In the genomic region with DNA sequence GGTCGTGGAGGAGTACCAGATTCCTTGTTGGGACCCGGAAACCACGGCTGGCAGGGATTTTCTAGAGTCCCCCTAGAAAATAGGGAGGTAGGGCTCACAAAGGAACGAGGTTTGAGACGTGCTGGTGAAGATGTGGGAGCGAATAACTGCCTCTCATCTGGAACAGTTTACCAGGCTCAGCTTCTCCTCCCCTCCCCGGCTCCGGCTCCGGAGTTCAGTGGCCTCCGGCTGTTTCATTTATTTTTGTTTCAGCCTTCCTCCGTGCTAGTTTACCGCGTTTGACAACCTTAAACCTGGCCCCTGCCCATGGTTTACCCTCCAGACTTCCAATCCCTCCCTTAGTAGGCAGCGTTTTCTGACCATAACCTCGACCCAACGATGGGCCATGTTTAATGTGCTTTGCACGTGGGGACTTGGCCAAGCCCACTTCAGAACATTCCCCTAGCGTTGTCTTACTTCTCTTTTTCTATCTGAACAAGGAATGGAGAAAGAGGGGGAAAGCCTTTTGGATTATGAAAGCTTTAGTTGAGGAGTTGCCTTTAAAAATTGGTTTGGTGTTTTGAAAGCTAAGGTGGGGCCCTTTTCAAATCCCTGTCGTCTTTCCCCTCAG, we compare ENCODE assay signal across 7 mouse cellular contexts. TPM values are rescaled to one million over a fixed set of nuclear protein-coding genes. Genes with fewer than 3 reads are reported as not detected.
DNase-seq lines count a peak whose midpoint lies in the region; ATAC-seq and TF ChIP-seq lines count a peak whose summit lies in the region.

No protein-coding gene starts in this region.

- H3K36me3 ChIP-seq in CH12.LX (replicated peaks in 1 of 2; ENCODE audit: control insufficient read depth in 1 of 2, insufficient read depth in 1 of 2, low read length in 1 of 2): no peaks in the 10 kb centered on the region
- no peaks in the 10 kb centered on the region for H3K36me3 ChIP-seq in forebrain, embryonic 10.5 days (replicated peaks)
- H3K36me3 ChIP-seq in hindbrain, embryonic 15.5 days: no peaks in the 10 kb centered on the region
- H3K36me3 ChIP-seq in liver, embryonic 14.5 days (replicated peaks; ENCODE audit: control insufficient read depth, insufficient read depth, low read depth): no peaks in the 10 kb centered on the region
- no peaks in the 10 kb centered on the region for H3K36me3 ChIP-seq in small intestine, adult 2 months (ENCODE audit: control insufficient read depth, insufficient read depth, low read length)

- no peak for TF ChIP-seq CTCF in CH12.LX (conservative IDR thresholded peaks at IDR 0.05 in 1 of 2, IDR thresholded peaks at IDR 0.05 in 1 of 2; ENCODE audit: low read depth in 2 of 2, low read length in 2 of 2)
- TF ChIP-seq CTCF in liver, embryonic 14.5 days (IDR thresholded peaks at IDR 0.05; ENCODE audit: low read depth): no peak
- no peak for TF ChIP-seq CTCF in small intestine, adult 2 months (IDR thresholded peaks at IDR 0.05; ENCODE audit: extremely low read depth, insufficient read length, insufficient replicate concordance, low read depth, low read length)

- H3K27ac ChIP-seq in CH12.LX (ENCODE audit: insufficient read depth, low read depth): no peak overlapping the region
- peak overlapping the region; percentile 98 for H3K27ac ChIP-seq in forebrain, embryonic 10.5 days
- peak overlapping the region; percentile 88 for H3K27ac ChIP-seq in hindbrain, embryonic 15.5 days (replicated peaks)
- H3K27ac ChIP-seq in liver, embryonic 14.5 days: no peak overlapping the region
- H3K27ac ChIP-seq in small intestine, adult 2 months (ENCODE audit: insufficient read depth, low read depth, low read length): peak overlapping the region; percentile 7; the same call in 1 of the 2 replicates

- H3K79me2 ChIP-seq in CH12.LX (replicated peaks; ENCODE audit: control insufficient read depth, extremely low read depth, insufficient read depth, poor library complexity, severe bottlenecking): no peaks in the 10 kb centered on the region

- TF ChIP-seq RAD21 in CH12.LX (IDR thresholded peaks at IDR 0.05; ENCODE audit: low read depth, low read length): no peak

- WGBS in forebrain, embryonic 10.5 days: 3% methylated on average over 19 of the region's 19 CpGs
- WGBS in hindbrain, embryonic 15.5 days: under 1% methylated on average over 19 of the region's 19 CpGs
- WGBS in liver, embryonic 14.5 days (ENCODE audit: insufficient replicate concordance): 5% methylated on average over 19 of the region's 19 CpGs
- under 1% methylated on average over 19 of the region's 19 CpGs for WGBS in small intestine, adult 2 months

- peak overlapping the region; percentile 58 to 83 (median 75) for H3K4me3 ChIP-seq in CH12.LX (replicated peaks in 1 of 3; ENCODE audit: low read depth in 2 of 3, low read length in 2 of 3, poor library complexity in 1 of 3)
- peak overlapping the region; percentile 93 for H3K4me3 ChIP-seq in forebrain, embryonic 10.5 days
- H3K4me3 ChIP-seq in hindbrain, embryonic 15.5 days: peak overlapping the region; percentile 72
- peak overlapping the region; percentile 55 for H3K4me3 ChIP-seq in liver, embryonic 14.5 days (ENCODE audit: insufficient read depth in 1 of 2, low read depth in 2 of 2, low read length in 2 of 2)
- peak overlapping the region; percentile 85 for H3K4me3 ChIP-seq in small intestine, adult 2 months (ENCODE audit: low read depth, low read length)

- dilution Hi-C loops in CH12.LX (cut with MboI; ENCODE audit: extremely low pct_ligation_motif_present, extremely low pct_unique_long_range_greater_than_20kb, low sequenced_read_pairs): no loop called here

- TF ChIP-seq POLR2A in CH12.LX (IDR thresholded peaks at IDR 0.05; ENCODE audit: low read depth, low read length): no peak
- no peak for TF ChIP-seq POLR2A in small intestine, adult 2 months (IDR thresholded peaks at IDR 0.05; ENCODE audit: low read depth, low read length)

- no peak for TF ChIP-seq EP300 in CH12.LX (IDR thresholded peaks at IDR 0.05; ENCODE audit: low read length)
- TF ChIP-seq EP300 in liver, embryonic 14.5 days (IDR thresholded peaks at IDR 0.05; ENCODE audit: low read depth): no peak

- DNase-seq in 3T3-L1 (ENCODE audit: low read depth, low spot score): peak; percentile 76
- no peak for DNase-seq in CH12.LX (ENCODE audit: extremely low read depth)
- peak; percentile 61 for DNase-seq in forebrain, embryonic 10.5 days (ENCODE audit: extremely low spot score, low spot score)
- DNase-seq in liver, embryonic 14.5 days (ENCODE audit: low read depth in 3 of 3, low spot score in 3 of 3): no peak
- no peak for DNase-seq in right cerebral cortex, postnatal 10 days (ENCODE audit: low spot score in 2 of 2)

- H3K9ac ChIP-seq in CH12.LX (ENCODE audit: insufficient read depth, low read depth): peak overlapping the region; percentile 37; the same call in 1 of the 2 replicates
- H3K9ac ChIP-seq in hindbrain, embryonic 15.5 days: peak overlapping the region; percentile 91
- H3K9ac ChIP-seq in liver, embryonic 14.5 days (replicated peaks): no peak overlapping the region

- peak overlapping the region; percentile 79; the same call in 1 of the 2 replicates for H3K4me2 ChIP-seq in CH12.LX (ENCODE audit: insufficient read depth, low read depth, poor library complexity, severe bottlenecking)
- H3K4me2 ChIP-seq in hindbrain, embryonic 15.5 days: peak overlapping the region; percentile 89
- peak overlapping the region; percentile 55 for H3K4me2 ChIP-seq in liver, embryonic 14.5 days (ENCODE audit: low read depth)

- H3K27me3 ChIP-seq in CH12.LX (replicated peaks): no peaks in the 10 kb centered on the region
- peaks cover 27% of the 10 kb centered on the region for H3K27me3 ChIP-seq in forebrain, embryonic 10.5 days (ENCODE audit: poor library complexity, severe bottlenecking)
- H3K27me3 ChIP-seq in hindbrain, embryonic 15.5 days: no peaks in the 10 kb centered on the region
- peaks cover 37% of the 10 kb centered on the region for H3K27me3 ChIP-seq in liver, embryonic 14.5 days (ENCODE audit: control insufficient read depth, insufficient read depth, low read length)
- H3K27me3 ChIP-seq in small intestine, adult 2 months (ENCODE audit: control insufficient read depth, insufficient read depth, low read length): no peaks in the 10 kb centered on the region

- ATAC-seq in hindbrain, embryonic 15.5 days (ENCODE audit: low FRiP score, low read depth): no peak
- no peak for ATAC-seq in liver, embryonic 14.5 days (ENCODE audit: insufficient read depth)

- peaks cover 0 to 37% of the 10 kb centered on the region in 2 experiments; a peak in 2 of 4 replicates for H3K4me1 ChIP-seq in CH12.LX (ENCODE audit: control insufficient read depth in 1 of 2, insufficient read depth in 2 of 2)
- peaks cover 51% of the 10 kb centered on the region for H3K4me1 ChIP-seq in forebrain, embryonic 10.5 days
- H3K4me1 ChIP-seq in hindbrain, embryonic 15.5 days (replicated peaks): peaks cover 46% of the 10 kb centered on the region
- no peaks in the 10 kb centered on the region; a peak in 2 of 4 replicates for H3K4me1 ChIP-seq in liver, embryonic 14.5 days (replicated peaks; ENCODE audit: control insufficient read depth in 2 of 2, insufficient read depth in 2 of 2, low read length in 1 of 2)
- H3K4me1 ChIP-seq in small intestine, adult 2 months (ENCODE audit: control insufficient read depth, insufficient read depth, insufficient read length, low read length): peaks cover 7% of the 10 kb centered on the region

- in situ Hi-C loops in CH12.LX (cut with MboI; ENCODE audit: low pct_ligation_motif_present, low pct_unique_long_range_greater_than_20kb, low sequenced_read_pairs): loop anchor here (10.0 kb wide), 1 partner anchor 188 kb away; no protein-coding TSS in a partner anchor

- H3K9me3 ChIP-seq in CH12.LX (replicated peaks; ENCODE audit: low read length): no peaks in the 10 kb centered on the region
- no peaks in the 10 kb centered on the region for H3K9me3 ChIP-seq in forebrain, embryonic 10.5 days
- H3K9me3 ChIP-seq in hindbrain, embryonic 15.5 days: no peaks in the 10 kb centered on the region
- no peaks in the 10 kb centered on the region for H3K9me3 ChIP-seq in liver, embryonic 14.5 days (ENCODE audit: control insufficient read depth, low read length)

TF ChIP-seq in CH12.LX, 34 proteins besides CTCF, POLR2A, EP300 and RAD21:
- peak; percentile 39 for TF ChIP-seq BHLHE40 (IDR thresholded peaks at IDR 0.05; ENCODE audit: low read depth, low read length)
- no peak for TF ChIP-seq NELFE (IDR thresholded peaks at IDR 0.05; ENCODE audit: low read depth, low read length)
- TF ChIP-seq IRF4 (IDR thresholded peaks at IDR 0.05; ENCODE audit: low read depth, low read length): no peak
- TF ChIP-seq SMC3 (IDR thresholded peaks at IDR 0.05; ENCODE audit: low read depth, low read length): no peak
- TF ChIP-seq MAX (IDR thresholded peaks at IDR 0.05; ENCODE audit: low read length): peak; percentile 79
- TF ChIP-seq MYC (IDR thresholded peaks at IDR 0.05; ENCODE audit: low read depth, low read length): peak; percentile 43; the same call in 1 of the 2 replicates
- peak; percentile 66 for TF ChIP-seq MXI1 (IDR thresholded peaks at IDR 0.05; ENCODE audit: low read depth, low read length)

RNA-seq across cellular contexts. Expression of gene Farp1, which starts 1.7 kb away (rescaled TPM):
- 2.5 TPM in 2 replicates for total RNA-seq in CH12.LX (2012; rRNA removed)
- total RNA-seq in CH12.LX (2014; rRNA removed): 2.4 and 2.7 TPM in 2 replicates
- 9.5 and 10.3 TPM in 2 replicates for polyA plus RNA-seq in CH12.LX (2012; ENCODE audit: insufficient read length, low read depth)
- polyA plus RNA-seq in forebrain, embryonic 10.5 days (2016; fragmentation: Nextera tagmentation; extraction: Ambion mirVana): 21.7 and 22.9 TPM in 2 replicates
- 34.1 and 38.1 TPM in 2 replicates for polyA plus RNA-seq in hindbrain, embryonic 15.5 days (2015; fragmentation: Nextera tagmentation; extraction: Ambion mirVana)
- 3.7 and 4.3 TPM in 2 replicates for polyA plus RNA-seq in liver, embryonic 14.5 days (2012; rRNA removed)
- 2.7 and 3.0 TPM in 2 replicates for polyA plus RNA-seq in liver, embryonic 14.5 days (2014; fragmentation: Nextera tagmentation; extraction: Ambion mirVana)
- 5.9 and 12.4 TPM in 2 replicates for polyA plus RNA-seq in small intestine, adult 2 months (2012; rRNA removed)

Comparison
In these comparisons a context has a peak if more than half of its experiments do, and no peak if none do; other contexts are left out.
1. DNase-seq: peak in 3T3-L1 (single experiment) and forebrain, embryonic 10.5 days (single experiment); none in CH12.LX (single experiment), liver, embryonic 14.5 days (0 of 3) and right cerebral cortex, postnatal 10 days (0 of 2).
2. H3K27ac ChIP-seq: peak in forebrain, embryonic 10.5 days (single experiment), hindbrain, embryonic 15.5 days (single experiment) and small intestine, adult 2 months (single experiment); none in CH12.LX (single experiment) and liver, embryonic 14.5 days (single experiment).
3. Peak in every context shown above with its lines, with median percentiles within 50 percentile points of each other: H3K4me2 ChIP-seq and H3K4me3 ChIP-seq.